Mouse (Mus musculus): ENCODE measurements around the gene 1700020N01Rik. TPM values are rescaled to one million over a fixed set of nuclear protein-coding genes. Genes with fewer than 3 reads are reported as not detected.

The 1700020N01Rik gene
- not detected in 2 replicates for polyA plus RNA-seq (2012)

- no peaks in the 10 kb centered on the region for H3K27me3 ChIP-seq (ENCODE audit: control insufficient read depth)
- no peaks in the 10 kb centered on the region for H3K36me3 ChIP-seq (ENCODE audit: control insufficient read depth)
- H3K9me3 ChIP-seq (ENCODE audit: control insufficient read depth, low read length): no peaks in the 10 kb centered on the region
- H3K4me3 ChIP-seq (replicated peaks): no peak within 1 kb of the TSS
- TF ChIP-seq GATA1 (IDR thresholded peaks at IDR 0.05; ENCODE audit: low read length): no peak
- no peak for TF ChIP-seq TAL1 (IDR thresholded peaks at IDR 0.05; ENCODE audit: low read length)
- no peaks in the 10 kb centered on the region for H3K4me1 ChIP-seq (ENCODE audit: control insufficient read depth)
Measured at GRCm38 (mm10) chr10:21592896-21593380, at the start of gene 1700020N01Rik. Gene 1700020N01Rik, plus strand, starts transcription at chr10:21593145.

- Histone ChIP-seq H3K4me3 (replicated peaks) (no peak overlapping the region), H3K27me3 (ENCODE audit: control insufficient read depth) (no peaks in the 10 kb centered on the region), H3K9me3 (ENCODE audit: control insufficient read depth, low read length) (no peaks in the 10 kb centered on the region), H3K4me1 (ENCODE audit: control insufficient read depth) (no peaks in the 10 kb centered on the region), H3K36me3 (ENCODE audit: control insufficient read depth) (no peaks in the 10 kb centered on the region)
- TF ChIP-seq GATA1 (IDR thresholded peaks at IDR 0.05; ENCODE audit: low read length): no peak
- no peak for TF ChIP-seq TAL1 (IDR thresholded peaks at IDR 0.05; ENCODE audit: low read length)
Measured at GRCm38 (mm10) chr10:21543576-21544278, 49.2 kb upstream of the 1700020N01Rik start.

GRCm38 (mm10) chr10:21544721-21545120 lies 48.2 kb upstream of the 1700020N01Rik start:
- TF ChIP-seq TAL1 (IDR thresholded peaks at IDR 0.05; ENCODE audit: low read length): no peak
- TF ChIP-seq GATA1 (IDR thresholded peaks at IDR 0.05; ENCODE audit: low read length): no peak
- no peaks in the 10 kb centered on the region for H3K36me3 ChIP-seq (ENCODE audit: control insufficient read depth)
- no peak overlapping the region for H3K4me3 ChIP-seq (replicated peaks)
- no peaks in the 10 kb centered on the region for H3K4me1 ChIP-seq (ENCODE audit: control insufficient read depth)
- no peaks in the 10 kb centered on the region for H3K27me3 ChIP-seq (ENCODE audit: control insufficient read depth)
- no peaks in the 10 kb centered on the region for H3K9me3 ChIP-seq (ENCODE audit: control insufficient read depth, low read length)

GRCm38 (mm10) chr10:21545446-21545845 lies 47.5 kb upstream of the 1700020N01Rik start:
- TF ChIP-seq TAL1 (IDR thresholded peaks at IDR 0.05; ENCODE audit: low read length) (no peak), GATA1 (IDR thresholded peaks at IDR 0.05; ENCODE audit: low read length) (no peak)
- H3K4me3 ChIP-seq (replicated peaks): no peak overlapping the region
- no peaks in the 10 kb centered on the region for H3K9me3 ChIP-seq (ENCODE audit: control insufficient read depth, low read length)
- H3K27me3 ChIP-seq (ENCODE audit: control insufficient read depth): no peaks in the 10 kb centered on the region
- no peaks in the 10 kb centered on the region for H3K36me3 ChIP-seq (ENCODE audit: control insufficient read depth)
- H3K4me1 ChIP-seq (ENCODE audit: control insufficient read depth): no peaks in the 10 kb centered on the region

GRCm38 (mm10) chr10:21548871-21549505 lies 44.0 kb upstream of the 1700020N01Rik start:
- H3K36me3 ChIP-seq (ENCODE audit: control insufficient read depth): no peaks in the 10 kb centered on the region
- H3K27me3 ChIP-seq (ENCODE audit: control insufficient read depth): no peaks in the 10 kb centered on the region
- no peaks in the 10 kb centered on the region for H3K9me3 ChIP-seq (ENCODE audit: control insufficient read depth, low read length)
- no peaks in the 10 kb centered on the region for H3K4me1 ChIP-seq (ENCODE audit: control insufficient read depth)
- no peak for TF ChIP-seq TAL1 (IDR thresholded peaks at IDR 0.05; ENCODE audit: low read length)
- no peak for TF ChIP-seq GATA1 (IDR thresholded peaks at IDR 0.05; ENCODE audit: low read length)
- no peak overlapping the region for H3K4me3 ChIP-seq (replicated peaks)

GRCm38 (mm10) chr10:21552967-21553682 lies 39.8 kb upstream of the 1700020N01Rik start:
- H3K27me3 ChIP-seq (ENCODE audit: control insufficient read depth): no peaks in the 10 kb centered on the region
- no peaks in the 10 kb centered on the region for H3K4me1 ChIP-seq (ENCODE audit: control insufficient read depth)
- no peaks in the 10 kb centered on the region for H3K36me3 ChIP-seq (ENCODE audit: control insufficient read depth)
- TF ChIP-seq GATA1 (IDR thresholded peaks at IDR 0.05; ENCODE audit: low read length) (no peak), TAL1 (IDR thresholded peaks at IDR 0.05; ENCODE audit: low read length) (no peak)
- no peak overlapping the region for H3K4me3 ChIP-seq (replicated peaks)
- no peaks in the 10 kb centered on the region for H3K9me3 ChIP-seq (ENCODE audit: control insufficient read depth, low read length)

- Histone ChIP-seq H3K36me3 (ENCODE audit: control insufficient read depth) (no peaks in the 10 kb centered on the region), H3K4me1 (ENCODE audit: control insufficient read depth) (no peaks in the 10 kb centered on the region), H3K4me3 (replicated peaks) (no peak overlapping the region), H3K9me3 (ENCODE audit: control insufficient read depth, low read length) (no peaks in the 10 kb centered on the region), H3K27me3 (ENCODE audit: control insufficient read depth) (no peaks in the 10 kb centered on the region)
- no peak for TF ChIP-seq GATA1 (IDR thresholded peaks at IDR 0.05; ENCODE audit: low read length)
Measured at GRCm38 (mm10) chr10:21553683-21554035, 39.3 kb upstream of the 1700020N01Rik start.

DNA sequence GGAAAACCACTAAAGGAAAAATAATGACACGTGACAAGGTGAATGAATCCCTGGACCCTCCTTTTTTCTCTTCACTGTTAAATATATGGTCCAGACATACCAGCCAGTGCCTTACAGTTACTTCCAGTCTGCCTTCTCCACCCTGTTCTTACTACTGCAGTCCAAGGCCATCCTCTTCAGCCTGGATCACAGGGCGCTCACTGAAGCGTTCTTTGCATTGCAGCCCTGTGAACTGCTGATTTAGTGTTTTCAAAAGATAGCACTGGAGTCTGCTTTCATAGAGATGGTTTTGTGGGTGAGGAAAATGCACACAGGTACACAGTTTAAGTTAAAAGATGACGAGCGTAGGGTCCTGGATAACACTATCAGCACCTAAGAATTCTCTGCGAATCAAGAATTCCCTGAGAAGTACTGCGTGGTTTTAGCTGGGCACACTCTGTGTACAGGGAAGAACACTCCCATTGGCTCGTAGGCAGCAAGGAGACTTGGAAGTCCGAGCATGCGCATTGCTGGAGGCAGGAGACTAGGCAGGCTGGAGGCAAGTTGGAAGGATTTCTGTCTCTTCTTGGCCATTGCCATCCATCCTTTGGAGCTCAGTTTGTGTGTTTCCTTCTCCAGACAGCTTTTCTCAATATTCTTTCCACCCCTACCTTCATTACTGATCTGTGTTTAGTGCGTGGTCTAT lies 37.9 kb upstream of the 1700020N01Rik start:
- TF ChIP-seq TAL1 (IDR thresholded peaks at IDR 0.05; ENCODE audit: low read length) (no peak), GATA1 (IDR thresholded peaks at IDR 0.05; ENCODE audit: low read length) (no peak)
- Histone ChIP-seq H3K36me3 (ENCODE audit: control insufficient read depth) (no peaks in the 10 kb centered on the region), H3K27me3 (ENCODE audit: control insufficient read depth) (no peaks in the 10 kb centered on the region), H3K4me3 (replicated peaks) (no peak overlapping the region), H3K4me1 (ENCODE audit: control insufficient read depth) (no peaks in the 10 kb centered on the region), H3K9me3 (ENCODE audit: control insufficient read depth, low read length) (no peaks in the 10 kb centered on the region)

DNA sequence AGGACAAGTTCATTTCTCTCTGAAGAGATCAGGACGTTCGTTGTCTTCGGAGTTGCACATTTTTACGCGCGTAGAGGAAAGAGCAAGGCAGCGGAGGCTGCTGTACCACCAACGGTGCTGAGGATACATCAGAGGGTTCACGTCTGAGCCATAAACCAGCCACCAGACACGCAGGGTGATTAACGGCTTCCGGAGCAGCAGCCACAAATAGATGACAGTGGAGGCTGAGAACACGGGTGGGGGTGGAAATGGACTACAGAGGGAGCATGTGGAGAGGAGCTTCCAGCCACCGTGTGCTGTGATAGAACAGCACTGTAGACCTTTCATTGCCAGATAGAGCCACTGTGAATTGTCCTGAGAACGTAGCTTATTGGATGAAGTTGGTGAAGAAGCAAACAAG lies 33.2 kb upstream of the 1700020N01Rik start:
- H3K36me3 ChIP-seq (ENCODE audit: control insufficient read depth): no peaks in the 10 kb centered on the region
- TF ChIP-seq TAL1 (IDR thresholded peaks at IDR 0.05; ENCODE audit: low read length): no peak
- TF ChIP-seq GATA1 (IDR thresholded peaks at IDR 0.05; ENCODE audit: low read length): no peak
- H3K4me3 ChIP-seq (replicated peaks): no peak overlapping the region

More for the DNA sequence above, 33.2 kb upstream of the 1700020N01Rik start:
- H3K4me1 ChIP-seq (ENCODE audit: control insufficient read depth): no peaks in the 10 kb centered on the region
- H3K27me3 ChIP-seq (ENCODE audit: control insufficient read depth): no peaks in the 10 kb centered on the region
- H3K9me3 ChIP-seq (ENCODE audit: control insufficient read depth, low read length): no peaks in the 10 kb centered on the region
